Mouse (Mus musculus) adrenal gland (tissue): ENCODE results near the gene Camsap1.

Experiments
- intact Hi-C: fragments of 180-260 bp; cut with DNase I; formaldehyde crosslinking; loops from one replicate; pipeline ENCODE4 v1.15.1; 2025

Gene Camsap1

GRCm38 (mm10) chr2:25892440-25892839 is 90.6 kb downstream of the Camsap1 start:
- intact Hi-C loops: no loop called here

- intact Hi-C loops: loop anchor here (5.0 kb wide), 1 partner anchor 51 kb away; no protein-coding TSS in a partner anchor
Observed at GRCm38 (mm10) chr2:25888144-25888543, 94.9 kb downstream of the Camsap1 start.

GRCm38 (mm10) chr2:25887226-25887625 is 95.9 kb downstream of the Camsap1 start:
- intact Hi-C loops: loop anchor here (5.0 kb wide), 1 partner anchor 50 kb away; no protein-coding TSS in a partner anchor

- intact Hi-C loops: loop anchor here (5.0 kb wide), 1 partner anchor 47 kb away; no protein-coding TSS in a partner anchor
Observed at GRCm38 (mm10) chr2:25884756-25885155, 98.3 kb downstream of the Camsap1 start.

GRCm38 (mm10) chr2:25882276-25882675 is 100.8 kb downstream of the Camsap1 start:
- intact Hi-C loops: no loop called here

- intact Hi-C loops: no loop called here
Observed at GRCm38 (mm10) chr2:25879061-25879460, 104.0 kb downstream of the Camsap1 start.

- intact Hi-C loops: no loop called here
Observed at GRCm38 (mm10) chr2:25878516-25878915, 104.6 kb downstream of the Camsap1 start.

GRCm38 (mm10) chr2:25877736-25878268 is 105.3 kb downstream of the Camsap1 start:
- intact Hi-C loops: no loop called here

- intact Hi-C loops: no loop called here
Observed at GRCm38 (mm10) chr2:25877250-25877735, 105.8 kb downstream of the Camsap1 start.
